Mouse (Mus musculus): ENCODE measurements at regions not wholly inside any gene's neighbourhood (a gene's known extent, or its start where the extent isn't known, plus 50 kb on each side); places are given as distances from the start of the nearest gene placed in this dataset.
A peak's percentile ranks its signal among the peaks of the same experiment; 100 is the strongest.

DNA sequence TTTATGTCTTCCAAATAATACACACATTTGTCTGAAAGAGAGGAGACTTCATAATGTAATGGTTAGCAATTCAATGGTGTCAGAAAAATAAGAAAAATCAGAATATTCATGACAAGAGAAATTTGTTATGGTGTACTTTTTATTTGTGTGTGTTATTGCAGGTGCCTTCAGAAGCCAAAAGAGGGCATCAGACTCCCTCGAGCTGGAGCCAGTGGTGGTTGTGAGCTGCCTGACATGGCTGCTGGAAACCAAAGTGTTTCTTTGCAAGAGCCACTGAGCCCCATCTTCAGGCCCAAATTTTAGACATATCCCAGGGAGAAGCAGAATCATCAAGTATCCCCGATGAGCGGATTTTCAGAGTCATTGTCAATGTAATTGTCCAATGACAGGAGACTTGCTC is 81.9 kb downstream of the Tm2d3 start:
- DNase-seq (ENCODE audit: extremely low read depth, low read depth, low spot score), result no peak

DNA sequence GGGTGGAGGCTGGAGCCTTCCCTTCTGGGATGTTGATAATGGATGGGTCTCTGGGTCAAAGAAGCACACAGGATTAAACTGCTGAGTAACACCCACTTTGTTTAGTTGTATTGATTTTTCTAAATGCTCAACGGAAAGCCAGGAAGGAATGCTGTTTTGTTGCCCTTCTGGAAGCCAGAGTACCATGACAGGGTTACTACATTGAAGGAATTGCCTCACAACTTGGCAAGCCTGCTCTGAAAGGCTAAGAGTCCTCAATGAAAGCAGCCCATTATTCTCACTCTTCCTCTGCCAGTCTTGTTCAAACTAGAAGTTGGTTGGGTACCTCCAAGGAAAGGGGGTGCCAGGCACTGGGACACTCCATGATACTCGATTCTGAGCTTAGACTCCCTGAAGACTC is 83.0 kb downstream of the Tm2d3 start:
- DNase-seq (ENCODE audit: extremely low read depth, low read depth, low spot score), result peak; percentile 81

DNA sequence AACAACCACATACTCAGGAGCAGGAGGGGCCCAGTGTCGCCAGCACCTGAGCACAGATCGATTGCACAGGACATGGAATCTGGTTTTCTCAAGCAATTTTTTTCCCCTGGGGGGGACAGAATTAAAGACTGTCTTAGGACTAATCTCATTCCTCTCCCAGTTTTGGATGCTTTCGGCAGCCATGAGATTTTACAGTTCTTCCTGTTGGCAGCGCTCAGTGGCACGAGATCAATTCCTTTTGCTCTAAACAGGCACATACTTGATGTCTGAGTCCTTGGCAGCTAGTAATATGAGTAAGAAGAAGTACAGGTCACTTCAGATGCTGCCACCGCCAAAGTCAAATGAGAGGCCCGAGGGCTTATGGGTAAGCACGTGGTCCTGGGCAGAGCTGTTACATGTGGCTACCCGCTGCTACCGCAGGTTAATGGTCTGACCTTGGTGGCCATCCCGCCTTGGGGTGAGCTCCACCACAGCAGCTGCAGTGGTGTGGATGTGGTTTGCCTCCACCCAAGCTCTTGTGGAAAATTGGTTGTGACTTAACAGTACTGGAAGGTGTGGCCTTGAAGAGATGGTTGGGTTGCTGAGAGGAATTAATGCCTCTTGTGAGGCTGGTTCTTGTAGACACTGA is 83.5 kb downstream of the Tm2d3 start:
- DNase-seq (ENCODE audit: extremely low read depth, low read depth, low spot score), result peak; percentile 83

DNA sequence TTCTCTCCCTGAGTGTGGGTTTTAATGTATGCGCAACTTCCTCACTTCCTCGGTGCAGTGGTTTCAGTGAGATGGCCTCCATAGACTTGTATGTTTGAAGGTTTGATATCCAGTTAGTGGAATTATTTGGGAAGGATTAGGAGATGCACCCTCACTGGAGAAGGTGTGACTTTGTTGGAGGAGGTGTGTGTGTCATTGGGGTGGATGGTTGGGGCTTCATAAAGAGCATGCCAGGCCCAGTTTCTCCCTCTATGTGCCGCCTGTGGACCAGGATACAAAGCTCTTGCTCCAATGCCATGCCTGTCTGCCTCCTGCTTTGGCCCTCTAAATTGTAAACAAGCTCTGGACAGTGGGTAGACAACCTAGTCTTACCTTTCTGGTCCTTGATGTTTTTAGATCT is 84.0 kb downstream of the Tm2d3 start:
- DNase-seq (ENCODE audit: extremely low read depth, low read depth, low spot score), result no peak

DNA sequence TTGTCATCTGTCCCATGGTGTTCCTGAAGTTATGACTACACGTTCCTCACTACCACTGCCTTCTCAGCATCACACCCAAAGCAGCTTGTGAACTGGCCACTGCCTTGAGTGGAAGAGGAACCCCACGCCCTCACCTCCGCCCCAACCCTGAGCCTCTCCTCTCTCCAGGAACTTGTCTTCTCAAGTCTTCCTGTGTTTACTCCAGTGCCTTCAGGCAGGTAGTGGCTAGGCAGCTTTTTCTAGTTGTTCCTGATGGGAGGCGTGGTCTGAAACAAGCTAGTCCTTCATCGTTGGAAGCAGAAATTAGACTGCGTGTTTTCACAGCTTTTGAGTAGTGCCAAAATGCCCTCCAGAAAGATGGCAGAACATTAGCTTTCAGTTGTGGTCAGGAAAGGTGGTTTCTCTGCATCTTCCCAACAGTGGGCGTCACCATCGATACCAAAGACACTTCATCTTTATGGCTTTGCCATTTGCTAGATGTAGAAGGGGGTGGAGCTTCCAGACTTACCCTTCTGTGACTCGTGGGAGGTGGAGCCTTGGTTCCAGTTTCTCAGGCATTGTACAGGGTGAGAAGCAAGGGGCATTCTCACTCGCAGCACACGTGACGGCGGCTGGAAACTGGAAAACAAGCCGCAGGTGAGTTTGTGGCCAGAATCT is 81.7 kb upstream of the Pcsk6 start:
- DNase-seq (ENCODE audit: extremely low read depth, low read depth, low spot score), result peak; percentile 68

DNA sequence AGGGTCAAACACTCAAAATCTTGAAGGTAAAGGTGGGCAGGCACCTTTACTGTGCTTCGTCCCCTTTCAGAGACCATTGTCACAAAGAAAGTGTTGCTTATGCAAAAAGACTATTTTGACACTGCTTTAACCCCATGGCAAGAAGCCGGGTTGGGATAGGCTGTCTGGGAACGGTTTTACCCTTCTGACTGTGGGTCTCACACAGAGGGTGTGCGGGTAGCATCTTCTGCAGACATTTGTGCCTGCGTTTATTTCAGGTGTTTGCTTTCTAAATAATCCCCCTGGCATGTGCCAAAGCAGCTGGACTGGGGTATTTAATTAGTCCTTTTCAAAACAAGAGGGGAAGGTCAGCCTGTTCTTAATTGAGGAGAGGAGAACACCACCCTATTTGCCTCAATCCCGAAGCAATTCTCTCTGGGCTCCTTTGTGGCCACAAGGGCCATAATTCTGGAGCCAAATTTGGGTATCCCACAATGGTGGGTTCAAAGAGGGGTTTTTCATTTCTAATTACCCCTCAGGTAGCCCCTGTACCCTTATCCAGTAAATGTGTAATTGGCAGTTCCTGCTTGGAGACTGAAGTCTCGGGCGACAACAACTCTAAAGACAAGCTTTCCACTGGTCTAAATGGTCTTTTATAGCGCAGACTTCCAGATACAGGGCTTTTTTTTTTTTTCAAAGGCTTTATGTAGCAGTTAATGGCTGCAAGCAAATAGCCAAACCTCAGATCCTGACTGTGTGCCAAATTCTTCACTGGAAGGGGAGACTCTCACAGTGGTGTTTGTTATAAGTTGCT is 80.8 kb upstream of the Pcsk6 start:
- no peak for DNase-seq (ENCODE audit: extremely low read depth, low read depth, low spot score)

DNA sequence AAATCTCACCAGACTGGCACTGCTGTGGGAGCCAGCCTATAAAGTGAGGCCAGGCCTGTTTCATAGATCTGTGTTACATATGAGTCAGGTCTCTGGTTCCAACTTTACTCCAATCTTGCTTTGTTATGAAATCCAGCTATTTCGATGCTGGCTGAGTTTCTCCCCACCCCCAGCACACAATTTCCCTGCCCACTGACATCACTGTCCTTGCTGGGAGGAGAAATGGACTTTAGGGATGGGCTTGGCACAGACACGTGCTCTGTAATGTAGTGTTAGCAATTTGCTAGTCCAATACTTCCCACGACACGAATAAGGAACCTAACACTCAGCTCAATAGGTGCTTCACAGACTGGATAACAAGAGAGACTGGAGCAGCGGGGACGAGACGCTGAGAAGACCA is 79.5 kb upstream of the Pcsk6 start:
- no peak for DNase-seq (ENCODE audit: extremely low read depth, low read depth, low spot score)

DNA sequence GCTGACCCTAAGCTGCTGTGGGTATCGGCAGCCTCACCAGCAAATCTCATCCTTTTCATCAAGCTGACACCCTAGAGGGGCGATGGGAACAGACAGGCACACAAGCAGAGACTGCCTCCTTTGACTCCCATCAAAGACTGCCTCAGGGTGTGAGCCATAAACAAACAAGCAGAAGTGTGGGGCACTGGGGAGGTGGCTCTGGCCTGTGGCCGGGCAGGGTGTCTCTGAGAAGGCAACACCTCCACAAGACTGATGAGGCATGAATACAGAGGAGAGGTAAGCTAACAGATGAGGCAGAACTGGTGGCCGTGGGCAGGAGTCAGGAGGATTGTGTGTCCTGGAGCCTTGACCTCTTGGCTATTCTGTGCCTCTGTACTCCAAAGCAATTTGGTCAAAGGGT is 77.8 kb upstream of the Pcsk6 start:
- no peak for DNase-seq (ENCODE audit: extremely low read depth, low read depth, low spot score)

DNA sequence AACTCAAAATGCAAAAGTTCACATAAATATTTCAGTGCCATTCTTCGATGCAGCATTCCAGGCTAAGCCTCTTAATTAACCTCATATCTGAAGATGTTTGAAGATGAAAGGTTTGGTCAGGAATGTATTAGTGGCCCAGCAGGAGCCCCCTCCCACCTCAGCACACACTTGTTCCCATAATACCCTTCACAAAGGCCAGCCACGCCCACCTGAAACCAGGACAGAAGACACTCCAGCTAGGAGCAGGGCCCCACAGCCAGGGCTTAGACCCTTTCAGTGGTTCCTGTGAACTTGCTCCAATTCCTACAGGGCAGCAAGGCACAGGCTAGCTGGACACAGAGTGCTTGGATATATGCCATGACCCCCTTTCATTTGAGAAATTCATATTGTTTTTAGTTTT is 74.6 kb upstream of the Pcsk6 start:
- DNase-seq (ENCODE audit: extremely low read depth, low read depth, low spot score), result no peak

DNA sequence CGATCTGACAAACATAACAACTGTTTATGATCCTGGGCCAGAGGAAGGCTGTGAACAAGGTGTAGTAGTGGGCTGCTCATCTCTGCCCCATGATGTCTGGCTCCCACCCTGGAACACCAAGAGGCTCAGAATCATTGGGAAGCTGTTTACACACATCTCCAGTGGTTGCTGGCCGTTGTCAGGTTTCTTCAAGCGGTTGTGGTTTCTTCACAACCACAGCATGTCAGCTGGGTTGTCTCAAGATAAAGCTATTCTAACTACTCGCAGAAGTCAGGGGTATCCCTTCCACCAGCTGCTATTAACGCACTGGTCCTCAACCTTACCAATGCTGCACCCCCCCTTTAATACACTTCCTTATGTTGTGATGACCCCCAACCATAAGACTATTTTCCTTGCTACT is 73.7 kb upstream of the Pcsk6 start:
- no peak for DNase-seq (ENCODE audit: extremely low read depth, low read depth, low spot score)

DNA sequence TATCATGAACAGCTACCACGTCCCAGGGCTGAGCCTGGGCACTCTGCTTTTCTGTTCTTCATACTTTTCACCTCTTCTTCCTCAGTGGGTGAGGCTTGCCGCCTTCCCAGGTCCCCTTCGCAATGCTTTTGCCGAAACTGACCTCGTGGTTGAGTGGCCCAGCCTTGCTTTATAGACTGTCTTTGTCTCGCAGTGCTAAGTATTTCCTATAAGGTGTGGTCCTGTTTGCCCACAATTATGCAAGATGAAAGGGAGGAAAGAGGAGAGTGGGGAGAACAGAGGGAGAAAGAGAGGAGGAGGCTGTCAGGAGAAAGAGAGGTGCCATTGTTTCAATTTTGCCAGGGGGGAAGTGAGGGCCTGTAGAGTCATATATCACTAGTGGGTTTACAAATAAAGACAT is 71.3 kb upstream of the Pcsk6 start:
- no peak for DNase-seq (ENCODE audit: extremely low read depth, low read depth, low spot score)

DNA sequence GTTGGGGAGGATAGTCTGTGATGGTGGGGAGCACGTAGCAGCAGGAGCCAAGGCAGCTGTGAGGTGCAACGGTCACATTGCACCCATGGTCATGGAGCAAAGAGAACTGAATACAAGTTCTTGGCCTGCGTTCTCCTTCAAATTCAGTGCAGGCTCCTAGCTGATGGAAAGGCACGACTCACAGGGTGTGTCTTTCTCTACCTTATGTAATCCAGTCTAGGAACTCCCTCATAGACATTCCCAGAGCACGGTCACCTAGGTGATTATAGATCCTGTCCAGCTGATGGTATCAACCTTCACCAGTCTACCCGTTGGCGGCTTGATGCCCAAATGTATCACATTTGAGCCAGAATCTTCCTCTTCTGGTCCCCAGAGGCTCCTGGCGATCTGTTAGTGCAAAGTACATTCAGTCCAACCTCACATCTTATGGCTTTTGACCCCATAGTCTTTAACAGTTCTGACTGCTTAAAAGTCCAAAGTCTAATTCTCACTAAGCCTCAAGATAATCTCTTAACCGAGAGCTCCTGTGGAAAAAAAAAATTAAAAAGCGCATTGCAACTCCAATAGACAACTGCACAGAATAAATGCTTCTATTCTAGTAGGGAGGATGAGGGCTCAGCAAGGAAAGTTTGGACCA is 69.2 kb upstream of the Pcsk6 start:
- DNase-seq (ENCODE audit: extremely low read depth, low read depth, low spot score), result no peak

DNA sequence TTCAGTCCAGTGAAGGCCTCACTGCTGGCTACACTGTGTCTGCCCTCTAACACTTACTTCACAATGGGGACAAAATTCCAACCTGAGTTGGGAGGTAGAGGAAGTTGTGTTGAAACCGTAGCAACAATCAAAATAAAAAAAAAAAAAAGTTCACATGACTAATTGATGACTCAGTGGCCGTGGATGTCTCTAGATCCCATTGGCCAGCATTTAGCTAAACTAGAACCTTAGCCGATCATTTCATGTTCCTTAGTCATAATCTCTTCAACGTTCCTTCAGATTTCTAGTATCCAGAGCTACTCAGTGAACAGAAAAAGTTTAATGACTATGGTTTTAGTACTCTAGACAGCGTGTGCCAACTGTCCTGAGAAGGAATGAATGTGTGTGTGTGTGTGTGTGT is 59.2 kb upstream of the Pcsk6 start:
- no peak for DNase-seq (ENCODE audit: extremely low read depth, low read depth, low spot score)

DNA sequence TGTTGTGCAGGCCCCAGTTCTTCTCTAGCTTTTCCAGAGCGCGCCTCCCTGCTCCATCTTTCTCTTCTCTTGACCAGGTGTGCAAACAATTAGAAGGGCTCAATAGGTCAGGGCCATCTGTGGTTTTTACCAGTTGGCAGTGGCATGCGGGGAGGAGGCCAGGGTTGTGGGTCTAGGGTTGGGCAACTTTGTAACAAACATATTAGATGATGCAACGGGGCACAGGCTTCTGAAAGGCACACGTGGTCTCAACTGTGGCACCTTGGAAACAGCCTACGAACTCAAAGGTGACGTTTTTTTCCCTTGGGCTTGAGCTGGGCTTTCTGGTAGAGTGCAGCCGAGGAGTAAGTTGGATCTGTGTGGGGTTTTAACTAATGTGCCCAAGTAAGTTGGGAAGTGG is 58.7 kb upstream of the Pcsk6 start:
- no peak for DNase-seq (ENCODE audit: extremely low read depth, low read depth, low spot score)

DNA sequence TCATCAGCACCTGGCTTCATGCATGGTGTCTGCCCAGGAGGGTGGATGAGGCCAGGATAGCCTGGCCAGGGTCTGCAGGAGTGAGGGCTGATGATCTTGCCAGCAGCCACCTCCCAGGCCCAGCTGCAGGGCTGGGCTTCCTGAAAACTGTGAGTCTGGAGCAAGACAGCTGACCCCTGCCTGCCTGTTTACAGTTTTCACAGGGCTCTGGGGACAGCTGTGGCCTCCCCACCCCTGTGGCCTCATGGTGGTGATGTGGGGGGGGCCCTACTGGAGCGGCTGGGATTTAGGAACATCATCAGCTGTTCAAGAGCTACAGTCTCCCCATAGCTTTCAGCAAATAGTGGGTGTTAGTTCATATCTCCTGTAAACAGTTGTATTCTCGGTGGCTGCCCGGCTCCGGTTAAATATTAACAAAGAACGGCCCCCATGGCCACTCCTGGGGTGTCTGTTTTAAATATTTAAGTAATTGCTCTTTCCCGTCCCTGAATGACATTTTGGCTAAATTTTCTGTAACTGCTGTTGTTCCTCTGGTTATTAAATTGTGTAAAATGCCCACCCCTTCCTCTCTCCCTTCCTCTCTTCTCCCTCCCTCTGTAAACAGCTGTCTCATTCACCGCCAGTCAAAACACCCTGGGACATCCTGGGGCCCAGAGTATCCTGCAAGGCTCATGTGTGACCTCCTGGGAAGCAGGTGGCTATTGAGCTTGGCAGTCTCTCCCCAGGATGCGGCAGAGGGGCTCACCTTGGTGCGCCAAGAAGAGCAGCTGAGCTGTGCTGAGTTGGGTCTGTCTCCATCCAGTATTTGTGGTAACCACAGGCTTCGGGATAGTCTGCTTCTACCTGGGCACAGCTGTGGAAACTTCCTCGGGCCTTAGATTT is 57.9 kb upstream of the Pcsk6 start:
- no peak for DNase-seq (ENCODE audit: extremely low read depth, low read depth, low spot score)

Measured in fat pad, adult 2 months (tissue).